Mouse (Mus musculus): Measurements from ENCODE around the gene Kcnd3.

Gene Kcnd3

GRCm38 (mm10) chr3:105722510-105722909 is 270.4 kb downstream of the Kcnd3 start:
- no peak for DNase-seq (ENCODE audit: low spot score in 2 of 2)
